Mouse (Mus musculus): Measurements from ENCODE around the gene Fes. TPM values are rescaled to one million over a fixed set of nuclear protein-coding genes. Genes with fewer than 3 reads are reported as not detected.

The Fes gene
- polyA plus RNA-seq, 1 experiment from 2014 or later = 3.2 TPM

DNA sequence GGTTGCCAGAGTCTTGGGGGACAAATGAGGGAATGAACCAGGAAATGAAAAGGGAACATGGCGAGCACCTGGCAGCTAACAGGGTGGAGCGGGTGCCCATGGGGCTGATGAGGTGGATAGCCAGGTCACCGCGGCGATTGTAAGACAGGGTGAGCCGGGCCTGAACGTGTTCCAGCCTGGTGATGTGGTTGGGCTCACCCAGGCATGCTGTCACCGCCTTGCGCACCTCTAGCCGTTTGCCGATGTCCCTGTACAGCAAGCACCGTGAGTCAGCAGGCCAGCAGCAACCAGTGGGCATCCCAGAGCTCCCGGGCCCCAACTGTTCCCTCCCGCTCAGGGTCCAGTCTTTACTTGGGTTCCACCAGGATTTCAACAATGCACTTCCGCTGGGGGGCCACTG lies 4.4 kb upstream of the Fes start:
- no peak overlapping the region for H3K4me2 ChIP-seq (ENCODE audit: low read length)
- ATAC-seq (ENCODE audit: low FRiP score, low TSS enrichment) (no peak), DNase-seq (no peak)
- H3K9me3 ChIP-seq (ENCODE audit: control insufficient read depth, low read length) = no peaks in the 10 kb centered on the region
- H3K36me3 ChIP-seq (ENCODE audit: control insufficient read depth, insufficient read depth, low read length) = peaks cover 69% of the 10 kb centered on the region
- no peak overlapping the region for H3K9ac ChIP-seq (replicated peaks; ENCODE audit: low read length)
- H3K4me1 ChIP-seq (ENCODE audit: control insufficient read depth, insufficient read depth, low read length) = peaks cover 11% of the 10 kb centered on the region
- no peak overlapping the region for H3K4me3 ChIP-seq (replicated peaks; ENCODE audit: low read depth, low read length)
- WGBS = 94% methylated on average over 15 of the region's 15 CpGs
- H3K27ac ChIP-seq (replicated peaks; ENCODE audit: low read depth, low read length) = no peak overlapping the region
- H3K27me3 ChIP-seq (ENCODE audit: control insufficient read depth, insufficient read depth, low read length) = 0 out of 2 replicates have a peak, but pooled peaks cover under 1% of the 10 kb centered on the region

DNA sequence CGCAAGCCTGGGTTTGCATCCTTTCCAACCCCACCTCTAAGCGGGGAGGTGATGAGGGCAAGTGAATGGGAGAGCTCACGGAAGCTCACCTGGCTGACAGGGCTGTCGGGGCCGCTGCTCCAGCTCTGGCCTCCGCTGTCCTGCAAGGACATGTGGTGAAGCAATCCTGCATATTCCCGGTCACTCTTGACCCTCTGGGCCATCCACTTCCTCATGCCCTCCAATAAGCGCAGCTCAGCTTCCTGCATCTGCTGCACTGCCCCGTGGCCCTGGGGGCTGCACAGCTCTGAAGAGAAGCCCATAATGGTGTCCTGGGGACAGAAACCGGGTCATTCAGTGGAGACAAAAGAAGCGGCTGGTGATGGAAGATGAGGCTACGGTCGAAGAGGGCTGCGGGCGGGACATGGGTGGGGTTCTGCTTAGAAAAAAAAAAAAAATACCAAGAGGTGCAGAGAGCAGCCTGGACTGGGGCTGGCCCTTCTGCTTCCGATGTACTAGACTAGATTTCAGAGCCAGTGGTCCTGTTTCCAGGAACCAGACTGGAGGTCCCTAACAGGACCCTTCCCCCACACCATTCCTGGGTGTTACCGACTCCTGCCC lies 613 bp downstream of the Fes start:
- no peaks in the 10 kb centered on the region for H3K9me3 ChIP-seq (ENCODE audit: control insufficient read depth, low read length)
- H3K4me1 ChIP-seq (ENCODE audit: control insufficient read depth, insufficient read depth, low read length) = peaks cover 11% of the 10 kb centered on the region
- 31% methylated on average over 17 of the region's 17 CpGs for WGBS
- H3K9ac ChIP-seq (replicated peaks; ENCODE audit: low read length) = peak overlapping the region; percentile 9; the same call in 1 of the 2 replicates
- DNase-seq (no peak), ATAC-seq (ENCODE audit: low FRiP score, low TSS enrichment) (no peak)
- H3K27ac ChIP-seq (replicated peaks; ENCODE audit: low read depth, low read length) = no peak overlapping the region
- H3K27me3 ChIP-seq (ENCODE audit: control insufficient read depth, insufficient read depth, low read length) = peaks cover 7% of the 10 kb centered on the region; the same call in 1 of the 2 replicates
- peaks cover 27% of the 10 kb centered on the region for H3K36me3 ChIP-seq (ENCODE audit: control insufficient read depth, insufficient read depth, low read length)
- H3K4me3 ChIP-seq (replicated peaks; ENCODE audit: low read depth, low read length) = 0 out of 2 replicates have a peak overlapping the region, but pooled peaks have one; percentile 8
- peak overlapping the region; percentile 21 for H3K4me2 ChIP-seq (ENCODE audit: low read length)

- peaks cover 20% of the 10 kb centered on the region for H3K36me3 ChIP-seq (ENCODE audit: control insufficient read depth, insufficient read depth, low read length)
- no peak overlapping the region for H3K4me3 ChIP-seq (replicated peaks; ENCODE audit: low read depth, low read length)
- H3K9ac ChIP-seq (replicated peaks; ENCODE audit: low read length) = no peak overlapping the region
- peak; percentile 63; the same call in 1 of the 2 replicates for ATAC-seq (ENCODE audit: low FRiP score, low TSS enrichment)
- no peaks in the 10 kb centered on the region for H3K9me3 ChIP-seq (ENCODE audit: control insufficient read depth, low read length)
- peak; percentile 94 for DNase-seq
- peaks cover 11% of the 10 kb centered on the region for H3K4me1 ChIP-seq (ENCODE audit: control insufficient read depth, insufficient read depth, low read length)
- peak overlapping the region; percentile 21; the same call in 1 of the 2 replicates for H3K4me2 ChIP-seq (ENCODE audit: low read length)
- H3K27me3 ChIP-seq (ENCODE audit: control insufficient read depth, insufficient read depth, low read length) = peaks cover 7% of the 10 kb centered on the region; the same call in 1 of the 2 replicates
- WGBS = 38% methylated on average over 18 of the region's 18 CpGs
- H3K27ac ChIP-seq (replicated peaks; ENCODE audit: low read depth, low read length) = no peak overlapping the region
Observed at GRCm38 (mm10) chr7:80386235-80386930, 1.4 kb downstream of the Fes start.

DNA sequence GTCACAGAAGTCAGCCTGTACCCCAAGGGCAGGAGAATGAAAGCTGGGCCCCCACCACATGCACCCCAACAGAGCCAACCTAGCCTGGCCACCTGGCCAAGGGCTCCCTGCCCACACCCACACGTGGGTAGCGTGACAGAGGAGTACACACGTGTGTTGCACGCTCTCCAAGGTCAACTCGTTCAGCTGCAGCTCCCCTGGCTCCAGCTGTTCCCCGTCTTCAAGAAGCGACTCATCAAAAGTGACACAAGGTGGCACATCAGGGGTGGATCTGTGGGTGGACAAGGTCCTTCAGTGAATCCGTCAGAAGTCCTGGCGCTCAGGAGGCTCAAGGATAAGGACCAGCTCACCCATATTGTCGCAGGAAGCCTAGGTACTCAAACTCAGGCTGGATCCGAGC lies 4.8 kb downstream of the Fes start:
- WGBS = 78% methylated on average over 11 of the region's 11 CpGs
- DNase-seq (no peak), ATAC-seq (ENCODE audit: low FRiP score, low TSS enrichment) (no peak)
- Histone ChIP-seq H3K27ac (replicated peaks; ENCODE audit: low read depth, low read length) (no peak overlapping the region), H3K4me3 (replicated peaks; ENCODE audit: low read depth, low read length) (no peak overlapping the region), H3K9ac (replicated peaks; ENCODE audit: low read length) (no peak overlapping the region), H3K4me1 (ENCODE audit: control insufficient read depth, insufficient read depth, low read length) (peaks cover 6% of the 10 kb centered on the region), H3K4me2 (ENCODE audit: low read length) (no peak overlapping the region), H3K9me3 (ENCODE audit: control insufficient read depth, low read length) (no peaks in the 10 kb centered on the region), H3K36me3 (ENCODE audit: control insufficient read depth, insufficient read depth, low read length) (no peaks in the 10 kb centered on the region), H3K27me3 (ENCODE audit: control insufficient read depth, insufficient read depth, low read length) (peaks cover 7% of the 10 kb centered on the region; the same call in 1 of the 2 replicates)

- no peak for DNase-seq
- Histone ChIP-seq H3K36me3 (ENCODE audit: control insufficient read depth, insufficient read depth, low read length) (no peaks in the 10 kb centered on the region), H3K9ac (replicated peaks; ENCODE audit: low read length) (no peak overlapping the region), H3K4me2 (ENCODE audit: low read length) (no peak overlapping the region), H3K4me1 (ENCODE audit: control insufficient read depth, insufficient read depth, low read length) (no peaks in the 10 kb centered on the region), H3K9me3 (ENCODE audit: control insufficient read depth, low read length) (no peaks in the 10 kb centered on the region), H3K4me3 (replicated peaks; ENCODE audit: low read depth, low read length) (no peak overlapping the region), H3K27ac (replicated peaks; ENCODE audit: low read depth, low read length) (no peak overlapping the region), H3K27me3 (ENCODE audit: control insufficient read depth, insufficient read depth, low read length) (no peaks in the 10 kb centered on the region)
- WGBS = 60% methylated on average over 13 of the region's 13 CpGs
- no peak for ATAC-seq (ENCODE audit: low FRiP score, low TSS enrichment)
Observed at GRCm38 (mm10) chr7:80379531-80379930, 8.2 kb downstream of the Fes start.

DNA sequence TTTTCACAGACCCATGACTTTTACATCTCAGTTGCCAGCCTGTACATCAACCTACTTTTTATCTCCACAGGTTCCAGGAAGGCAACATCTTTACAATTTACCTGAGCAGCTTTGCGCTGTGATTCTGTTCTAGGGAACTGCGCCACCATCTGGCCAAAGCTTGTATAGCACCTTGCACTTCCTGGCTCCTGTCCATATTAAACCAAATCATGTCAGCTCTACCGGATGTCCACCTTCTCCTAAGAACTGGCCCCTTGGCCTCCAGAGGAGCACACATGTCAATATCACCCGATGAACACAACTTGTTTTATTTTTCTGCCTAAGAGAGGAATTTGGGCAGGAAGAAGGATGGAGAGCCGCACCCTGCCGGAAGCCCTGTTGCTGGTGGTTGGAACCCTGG lies 10.3 kb downstream of the Fes start:
- no peaks in the 10 kb centered on the region for H3K27me3 ChIP-seq (ENCODE audit: control insufficient read depth, insufficient read depth, low read length)
- no peak overlapping the region for H3K4me2 ChIP-seq (ENCODE audit: low read length)
- WGBS = 41% methylated on average over 6 of the region's 6 CpGs

GRCm38 (mm10) chr7:80376192-80376591 lies 11.6 kb downstream of the Fes start:
- Histone ChIP-seq H3K4me3 (replicated peaks; ENCODE audit: low read depth, low read length) (no peak overlapping the region), H3K9ac (replicated peaks; ENCODE audit: low read length) (no peak overlapping the region), H3K9me3 (ENCODE audit: control insufficient read depth, low read length) (no peaks in the 10 kb centered on the region), H3K36me3 (ENCODE audit: control insufficient read depth, insufficient read depth, low read length) (no peaks in the 10 kb centered on the region), H3K27ac (replicated peaks; ENCODE audit: low read depth, low read length) (no peak overlapping the region), H3K4me2 (ENCODE audit: low read length) (no peak overlapping the region), H3K4me1 (ENCODE audit: control insufficient read depth, insufficient read depth, low read length) (no peaks in the 10 kb centered on the region), H3K27me3 (ENCODE audit: control insufficient read depth, insufficient read depth, low read length) (no peaks in the 10 kb centered on the region)
- 44% methylated on average over 10 of the region's 10 CpGs for WGBS
- DNase-seq = peak; percentile 58
- ATAC-seq (ENCODE audit: low FRiP score, low TSS enrichment) = no peak

More for the DNA sequence above, 10.3 kb downstream of the Fes start:
- Histone ChIP-seq H3K27ac (replicated peaks; ENCODE audit: low read depth, low read length) (no peak overlapping the region), H3K4me3 (replicated peaks; ENCODE audit: low read depth, low read length) (no peak overlapping the region), H3K36me3 (ENCODE audit: control insufficient read depth, insufficient read depth, low read length) (no peaks in the 10 kb centered on the region), H3K9me3 (ENCODE audit: control insufficient read depth, low read length) (no peaks in the 10 kb centered on the region), H3K9ac (replicated peaks; ENCODE audit: low read length) (no peak overlapping the region), H3K4me1 (ENCODE audit: control insufficient read depth, insufficient read depth, low read length) (no peaks in the 10 kb centered on the region)
- ATAC-seq (ENCODE audit: low FRiP score, low TSS enrichment) (no peak), DNase-seq (peak; percentile 79)

- H3K9ac ChIP-seq (replicated peaks; ENCODE audit: low read length) = no peak overlapping the region
- no peaks in the 10 kb centered on the region for H3K4me1 ChIP-seq (ENCODE audit: control insufficient read depth, insufficient read depth, low read length)
- H3K36me3 ChIP-seq (ENCODE audit: control insufficient read depth, insufficient read depth, low read length) = no peaks in the 10 kb centered on the region
- no peak overlapping the region for H3K4me2 ChIP-seq (ENCODE audit: low read length)
- no peaks in the 10 kb centered on the region for H3K27me3 ChIP-seq (ENCODE audit: control insufficient read depth, insufficient read depth, low read length)
- H3K27ac ChIP-seq (replicated peaks; ENCODE audit: low read depth, low read length) = no peak overlapping the region
- 92% methylated on average over 9 of the region's 9 CpGs for WGBS
- DNase-seq (no peak), ATAC-seq (ENCODE audit: low FRiP score, low TSS enrichment) (no peak)
- H3K4me3 ChIP-seq (replicated peaks; ENCODE audit: low read depth, low read length) = no peak overlapping the region
- H3K9me3 ChIP-seq (ENCODE audit: control insufficient read depth, low read length) = no peaks in the 10 kb centered on the region
Observed at GRCm38 (mm10) chr7:80375376-80376039, 12.2 kb downstream of the Fes start.

Data from midbrain, embryonic 14.5 days (tissue).